Mouse (Mus musculus): ENCODE measurements around the gene Plscr3. TPM values are rescaled to one million over a fixed set of nuclear protein-coding genes. Genes with fewer than 3 reads are reported as not detected.
A peak's percentile ranks its signal among the peaks of the same experiment; 100 is the strongest.

Gene Plscr3
- total and polyA plus RNA-seq, 2 experiments = 1.5 to 18.5 TPM

DNA sequence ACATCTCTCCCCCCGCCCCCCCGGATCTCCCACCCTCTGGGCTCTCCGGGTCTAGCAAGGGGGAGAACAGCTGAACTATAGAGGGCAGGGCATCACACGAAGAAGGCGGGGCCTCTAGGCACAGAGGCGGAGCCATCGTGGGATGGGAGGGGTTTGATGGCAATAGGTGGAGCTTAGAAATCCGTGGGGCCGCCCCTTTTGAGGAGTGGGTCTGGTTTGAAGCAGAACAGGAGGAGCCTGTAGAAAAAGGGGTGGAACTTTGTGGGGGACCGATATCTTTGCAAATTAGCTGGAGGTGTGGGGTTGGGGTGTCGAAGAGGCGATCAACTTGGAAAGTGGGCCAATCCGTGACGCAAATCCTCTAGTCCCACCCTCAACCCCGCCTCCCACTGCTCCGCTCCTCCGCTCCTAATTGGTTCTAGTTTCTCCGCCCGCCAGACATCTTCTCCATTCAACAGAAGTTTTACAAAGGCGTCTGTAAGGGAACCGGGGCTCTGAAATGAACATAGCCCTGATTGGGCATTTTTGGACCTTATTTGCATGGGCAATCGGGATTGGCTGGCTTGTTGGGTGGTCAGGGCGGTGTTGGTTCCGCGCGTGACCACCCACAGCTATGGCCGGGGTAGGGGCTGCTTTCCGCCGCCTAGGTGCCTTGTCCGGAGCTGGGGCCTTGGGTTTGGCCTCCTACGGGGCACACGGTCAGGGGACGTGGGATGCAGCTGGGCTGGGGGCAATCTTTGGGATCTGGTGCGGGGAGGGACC, 8.0 kb upstream of the Plscr3 start, which contains the start of gene Tmem256:
Gene Tmem256 (plus strand): TSS at position 563 of the 762 bp plus-strand sequence.
- 0 out of 2 replicates have a peak, but pooled peaks cover 3% of the 10 kb centered on the region for H3K27me3 ChIP-seq (ENCODE audit: control insufficient read depth, insufficient read depth, low read length)
- peak within 1 kb of the TSS; percentile 90 for H3K9ac ChIP-seq (ENCODE audit: low read depth, low read length)
- peak; percentile 97 for DNase-seq (ENCODE audit: extremely low read depth, low read depth, low spot score)
- peak within 1 kb of the TSS; percentile 94 for H3K27ac ChIP-seq (replicated peaks; ENCODE audit: insufficient read depth, low read depth, low read length)
- H3K4me1 ChIP-seq (ENCODE audit: control insufficient read depth, insufficient read depth, low read length) = peaks cover 2% of the 10 kb centered on the region
- H3K4me3 ChIP-seq (ENCODE audit: insufficient read depth, low read depth, low read length) = peak within 1 kb of the TSS; percentile 94
- TF ChIP-seq CTCF (IDR thresholded peaks at IDR 0.05; ENCODE audit: low read depth, low read length) = no peak
- TF ChIP-seq POLR2A (IDR thresholded peaks at IDR 0.05; ENCODE audit: extremely low read depth, insufficient read depth, low read length) = peak; percentile 89
- no peaks in the 10 kb centered on the region for H3K36me3 ChIP-seq (ENCODE audit: control insufficient read depth, insufficient read depth, low read length)
- no peaks in the 10 kb centered on the region for H3K79me2 ChIP-seq (ENCODE audit: control insufficient read depth, insufficient read depth, low read length)
- WGBS = under 1% methylated on average over 34 of the region's 34 CpGs

DNA sequence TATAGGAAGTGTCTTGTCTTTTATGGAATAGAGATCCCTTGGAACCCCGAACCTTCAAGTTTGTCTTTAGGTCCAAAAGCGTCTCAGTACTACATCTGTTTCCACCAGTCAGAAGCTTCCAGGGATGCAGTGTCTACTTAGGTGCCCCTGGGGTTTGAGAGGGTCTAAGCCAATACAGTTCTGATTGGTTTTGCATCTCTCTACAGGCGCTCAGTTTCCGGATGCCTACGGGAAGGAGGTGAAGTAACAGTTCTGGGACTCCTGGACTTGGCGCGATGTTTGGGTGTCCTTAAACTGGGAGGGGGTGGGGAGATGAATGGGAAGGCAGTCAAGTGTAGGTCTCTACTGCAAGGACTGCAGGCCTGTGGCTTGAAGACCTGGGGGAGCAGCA, 7.5 kb upstream of the Plscr3 start:
- TF ChIP-seq CTCF (IDR thresholded peaks at IDR 0.05; ENCODE audit: low read depth, low read length) (no peak), POLR2A (IDR thresholded peaks at IDR 0.05; ENCODE audit: extremely low read depth, insufficient read depth, low read length) (no peak)
- DNase-seq (ENCODE audit: extremely low read depth, low read depth, low spot score) = peak; percentile 56
- WGBS = under 1% methylated on average over 7 of the region's 7 CpGs
- Histone ChIP-seq H3K4me3 (ENCODE audit: insufficient read depth, low read depth, low read length) (peak overlapping the region; percentile 94), H3K79me2 (ENCODE audit: control insufficient read depth, insufficient read depth, low read length) (no peaks in the 10 kb centered on the region), H3K9ac (ENCODE audit: low read depth, low read length) (peak overlapping the region; percentile 90), H3K27me3 (ENCODE audit: control insufficient read depth, insufficient read depth, low read length) (0 out of 2 replicates have a peak, but pooled peaks cover 3% of the 10 kb centered on the region), H3K4me1 (ENCODE audit: control insufficient read depth, insufficient read depth, low read length) (peaks cover 2% of the 10 kb centered on the region), H3K27ac (replicated peaks; ENCODE audit: insufficient read depth, low read depth, low read length) (peak overlapping the region; percentile 94), H3K36me3 (ENCODE audit: control insufficient read depth, insufficient read depth, low read length) (no peaks in the 10 kb centered on the region)

GRCm38 (mm10) chr11:69846738-69847688, 837 bp downstream of the Plscr3 start:
- Histone ChIP-seq H3K27ac (replicated peaks; ENCODE audit: insufficient read depth, low read depth, low read length) (peak overlapping the region; percentile 22), H3K27me3 (ENCODE audit: control insufficient read depth, insufficient read depth, low read length) (no peaks in the 10 kb centered on the region), H3K4me1 (ENCODE audit: control insufficient read depth, insufficient read depth, low read length) (peaks cover 8% of the 10 kb centered on the region), H3K36me3 (ENCODE audit: control insufficient read depth, insufficient read depth, low read length) (no peaks in the 10 kb centered on the region; the same call in 1 of the 2 replicates), H3K79me2 (ENCODE audit: control insufficient read depth, insufficient read depth, low read length) (no peaks in the 10 kb centered on the region), H3K4me3 (ENCODE audit: insufficient read depth, low read depth, low read length) (peak overlapping the region; percentile 66), H3K9ac (ENCODE audit: low read depth, low read length) (peak overlapping the region; percentile 64)
- no peak for DNase-seq (ENCODE audit: extremely low read depth, low read depth, low spot score)
- TF ChIP-seq CTCF (IDR thresholded peaks at IDR 0.05; ENCODE audit: low read depth, low read length) (no peak), POLR2A (IDR thresholded peaks at IDR 0.05; ENCODE audit: extremely low read depth, insufficient read depth, low read length) (no peak)
- WGBS = 21% methylated on average over 37 of the region's 37 CpGs

GRCm38 (mm10) chr11:69848021-69848420, 1.8 kb downstream of the Plscr3 start:
- no peak overlapping the region for H3K4me3 ChIP-seq (ENCODE audit: insufficient read depth, low read depth, low read length)
- H3K4me1 ChIP-seq (ENCODE audit: control insufficient read depth, insufficient read depth, low read length) = peaks cover 8% of the 10 kb centered on the region
- H3K9ac ChIP-seq (ENCODE audit: low read depth, low read length) = no peak overlapping the region
- no peaks in the 10 kb centered on the region for H3K79me2 ChIP-seq (ENCODE audit: control insufficient read depth, insufficient read depth, low read length)
- no peaks in the 10 kb centered on the region for H3K27me3 ChIP-seq (ENCODE audit: control insufficient read depth, insufficient read depth, low read length)
- over 99% methylated on average over 6 of the region's 6 CpGs for WGBS
- H3K36me3 ChIP-seq (ENCODE audit: control insufficient read depth, insufficient read depth, low read length) = no peaks in the 10 kb centered on the region; the same call in 1 of the 2 replicates
- TF ChIP-seq CTCF (IDR thresholded peaks at IDR 0.05; ENCODE audit: low read depth, low read length) = no peak
- no peak for TF ChIP-seq POLR2A (IDR thresholded peaks at IDR 0.05; ENCODE audit: extremely low read depth, insufficient read depth, low read length)
- no peak overlapping the region for H3K27ac ChIP-seq (replicated peaks; ENCODE audit: insufficient read depth, low read depth, low read length)
- no peak for DNase-seq (ENCODE audit: extremely low read depth, low read depth, low spot score)

- no peaks in the 10 kb centered on the region for H3K79me2 ChIP-seq (ENCODE audit: control insufficient read depth, insufficient read depth, low read length)
- 0 out of 2 replicates have a peak overlapping the region, but pooled peaks have one; percentile 17 for H3K27ac ChIP-seq (replicated peaks; ENCODE audit: insufficient read depth, low read depth, low read length)
- TF ChIP-seq CTCF (IDR thresholded peaks at IDR 0.05; ENCODE audit: low read depth, low read length) (no peak), POLR2A (IDR thresholded peaks at IDR 0.05; ENCODE audit: extremely low read depth, insufficient read depth, low read length) (no peak)
- H3K4me1 ChIP-seq (ENCODE audit: control insufficient read depth, insufficient read depth, low read length) = peaks cover 8% of the 10 kb centered on the region
- no peak overlapping the region for H3K4me3 ChIP-seq (ENCODE audit: insufficient read depth, low read depth, low read length)
- no peak overlapping the region for H3K9ac ChIP-seq (ENCODE audit: low read depth, low read length)
- WGBS = 78% methylated on average over 9 of the region's 9 CpGs
- no peak for DNase-seq (ENCODE audit: extremely low read depth, low read depth, low spot score)
- no peaks in the 10 kb centered on the region; the same call in 1 of the 2 replicates for H3K36me3 ChIP-seq (ENCODE audit: control insufficient read depth, insufficient read depth, low read length)
- H3K27me3 ChIP-seq (ENCODE audit: control insufficient read depth, insufficient read depth, low read length) = no peaks in the 10 kb centered on the region
Measured at GRCm38 (mm10) chr11:69849128-69849527, 3.0 kb downstream of the Plscr3 start.
